Mouse (Mus musculus): ENCODE measurements around the gene Zfp704. TPM values are rescaled to one million over a fixed set of nuclear protein-coding genes. Genes with fewer than 3 reads are reported as not detected.

Gene Zfp704
- polyA plus RNA-seq, 1 experiment from 2014 or later = 8.9 TPM

GRCm38 (mm10) chr3:9614676-9615075, 4.8 kb upstream of the Zfp704 start:
- H3K27me3 ChIP-seq (replicated peaks; ENCODE audit: control insufficient read depth, insufficient read depth, low read length) = 0 out of 2 replicates have a peak, but pooled peaks cover 3% of the 10 kb centered on the region
- no peak overlapping the region for H3K27ac ChIP-seq (ENCODE audit: low read depth, low read length)
- H3K4me3 ChIP-seq (ENCODE audit: low read depth, low read length) = no peak overlapping the region
- H3K9me3 ChIP-seq (replicated peaks; ENCODE audit: control insufficient read depth, low read length) = no peaks in the 10 kb centered on the region
- H3K9ac ChIP-seq (ENCODE audit: low read length) = no peak overlapping the region
- DNase-seq (ENCODE audit: low spot score) = no peak
- H3K4me1 ChIP-seq (ENCODE audit: control insufficient read depth, insufficient read depth, low read length) = no peaks in the 10 kb centered on the region
- H3K4me2 ChIP-seq (ENCODE audit: low read length) = no peak overlapping the region
- no peaks in the 10 kb centered on the region for H3K36me3 ChIP-seq (ENCODE audit: control insufficient read depth, insufficient read depth, low read length)
- WGBS = 84% methylated on average over 12 of the region's 12 CpGs
- no peak for ATAC-seq

DNA sequence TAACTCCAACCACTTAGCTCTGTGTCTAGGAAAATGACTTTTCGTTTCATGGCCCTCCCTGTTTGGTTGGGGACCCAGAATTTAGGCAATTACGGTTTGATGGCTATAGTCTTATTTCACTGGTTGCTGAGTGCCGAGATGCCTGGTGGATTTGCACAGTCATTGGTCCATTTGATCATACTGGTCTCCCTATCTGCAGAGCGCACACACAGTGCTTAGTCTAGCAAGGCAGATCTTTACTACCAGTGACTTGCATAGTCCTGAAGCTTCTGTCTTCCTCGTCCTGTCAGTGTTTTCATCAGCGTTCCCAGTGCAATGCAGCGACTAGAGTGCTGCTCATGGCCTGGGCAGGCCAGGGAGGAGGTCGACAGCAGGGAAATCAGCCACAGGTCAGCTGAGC, 4.1 kb upstream of the Zfp704 start:
- Histone ChIP-seq H3K36me3 (ENCODE audit: control insufficient read depth, insufficient read depth, low read length) (no peaks in the 10 kb centered on the region), H3K9ac (ENCODE audit: low read length) (no peak overlapping the region), H3K4me1 (ENCODE audit: control insufficient read depth, insufficient read depth, low read length) (no peaks in the 10 kb centered on the region), H3K27ac (ENCODE audit: low read depth, low read length) (no peak overlapping the region), H3K4me2 (ENCODE audit: low read length) (no peak overlapping the region), H3K4me3 (ENCODE audit: low read depth, low read length) (no peak overlapping the region), H3K9me3 (replicated peaks; ENCODE audit: control insufficient read depth, low read length) (no peaks in the 10 kb centered on the region), H3K27me3 (replicated peaks; ENCODE audit: control insufficient read depth, insufficient read depth, low read length) (0 out of 2 replicates have a peak, but pooled peaks cover 3% of the 10 kb centered on the region)
- DNase-seq (ENCODE audit: low spot score) (no peak), ATAC-seq (no peak)
- WGBS = 78% methylated on average over 8 of the region's 8 CpGs

GRCm38 (mm10) chr3:9611226-9611625, 1.3 kb upstream of the Zfp704 start:
- Histone ChIP-seq H3K27me3 (replicated peaks; ENCODE audit: control insufficient read depth, insufficient read depth, low read length) (0 out of 2 replicates have a peak, but pooled peaks cover 3% of the 10 kb centered on the region), H3K4me1 (ENCODE audit: control insufficient read depth, insufficient read depth, low read length) (peaks cover 7% of the 10 kb centered on the region; the same call in 1 of the 2 replicates), H3K9me3 (replicated peaks; ENCODE audit: control insufficient read depth, low read length) (no peaks in the 10 kb centered on the region), H3K9ac (ENCODE audit: low read length) (no peak overlapping the region), H3K4me2 (ENCODE audit: low read length) (no peak overlapping the region), H3K27ac (ENCODE audit: low read depth, low read length) (no peak overlapping the region), H3K4me3 (ENCODE audit: low read depth, low read length) (no peak overlapping the region), H3K36me3 (ENCODE audit: control insufficient read depth, insufficient read depth, low read length) (no peaks in the 10 kb centered on the region)
- 72% methylated on average over 4 of the region's 4 CpGs for WGBS
- ATAC-seq = no peak
- DNase-seq (ENCODE audit: low spot score) = no peak

DNA sequence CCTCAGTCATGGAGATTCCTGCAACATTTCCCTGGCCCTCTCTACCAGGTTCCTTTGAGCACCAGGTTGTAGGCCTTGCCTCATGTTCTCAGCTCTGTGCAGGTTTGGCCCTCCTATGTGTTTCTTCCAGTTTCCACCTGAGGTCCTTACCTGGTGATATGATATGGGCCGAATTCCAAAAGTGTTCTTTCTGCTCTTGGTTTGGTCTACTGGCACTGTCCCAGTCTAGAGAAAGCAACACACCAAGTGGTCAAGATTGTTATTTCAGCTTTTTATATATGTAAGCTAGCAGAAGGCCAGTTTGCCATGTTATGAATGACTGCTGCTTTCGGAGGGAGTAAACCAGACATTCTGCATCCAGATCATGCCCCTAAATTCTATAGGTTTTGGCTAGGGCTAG, 541 bp upstream of the Zfp704 start:
- no peak for DNase-seq (ENCODE audit: low spot score)
- Histone ChIP-seq H3K4me3 (ENCODE audit: low read depth, low read length) (peak overlapping the region; percentile 86; the same call in 1 of the 2 replicates), H3K27me3 (replicated peaks; ENCODE audit: control insufficient read depth, insufficient read depth, low read length) (0 out of 2 replicates have a peak, but pooled peaks cover 3% of the 10 kb centered on the region), H3K9ac (ENCODE audit: low read length) (no peak overlapping the region), H3K4me1 (ENCODE audit: control insufficient read depth, insufficient read depth, low read length) (peaks cover 7% of the 10 kb centered on the region; the same call in 1 of the 2 replicates), H3K9me3 (replicated peaks; ENCODE audit: control insufficient read depth, low read length) (no peaks in the 10 kb centered on the region), H3K27ac (ENCODE audit: low read depth, low read length) (peak overlapping the region; percentile 98; the same call in 1 of the 2 replicates), H3K4me2 (ENCODE audit: low read length) (peak overlapping the region; percentile 88), H3K36me3 (ENCODE audit: control insufficient read depth, insufficient read depth, low read length) (no peaks in the 10 kb centered on the region)
- WGBS = 83% methylated on average over 2 of the region's 2 CpGs
- ATAC-seq = peak; percentile 21

GRCm38 (mm10) chr3:9608906-9609580, 842 bp downstream of the Zfp704 start:
- H3K36me3 ChIP-seq (ENCODE audit: control insufficient read depth, insufficient read depth, low read length) = no peaks in the 10 kb centered on the region

GRCm38 (mm10) chr3:9608441-9608905, 1.4 kb downstream of the Zfp704 start:
- Histone ChIP-seq H3K36me3 (ENCODE audit: control insufficient read depth, insufficient read depth, low read length) (no peaks in the 10 kb centered on the region), H3K27ac (ENCODE audit: low read depth, low read length) (peak overlapping the region; percentile 98; the same call in 1 of the 2 replicates), H3K27me3 (replicated peaks; ENCODE audit: control insufficient read depth, insufficient read depth, low read length) (0 out of 2 replicates have a peak, but pooled peaks cover 3% of the 10 kb centered on the region), H3K4me3 (ENCODE audit: low read depth, low read length) (peak overlapping the region; percentile 86), H3K4me2 (ENCODE audit: low read length) (peak overlapping the region; percentile 88), H3K9ac (ENCODE audit: low read length) (peak overlapping the region; percentile 91), H3K9me3 (replicated peaks; ENCODE audit: control insufficient read depth, low read length) (no peaks in the 10 kb centered on the region), H3K4me1 (ENCODE audit: control insufficient read depth, insufficient read depth, low read length) (peaks cover 7% of the 10 kb centered on the region)
- ATAC-seq (peak; percentile 16; the same call in 1 of the 2 replicates), DNase-seq (ENCODE audit: low spot score) (no peak)
- 1% methylated on average over 16 of the region's 16 CpGs for WGBS

More at GRCm38 (mm10) chr3:9608906-9609580, 842 bp downstream of the Zfp704 start:
- H3K27ac ChIP-seq (ENCODE audit: low read depth, low read length) = peak overlapping the region; percentile 98
- DNase-seq (ENCODE audit: low spot score) = peak; percentile 53
- 0 out of 2 replicates have a peak, but pooled peaks cover 3% of the 10 kb centered on the region for H3K27me3 ChIP-seq (replicated peaks; ENCODE audit: control insufficient read depth, insufficient read depth, low read length)
- no peaks in the 10 kb centered on the region for H3K9me3 ChIP-seq (replicated peaks; ENCODE audit: control insufficient read depth, low read length)
- H3K4me3 ChIP-seq (ENCODE audit: low read depth, low read length) = peak overlapping the region; percentile 86
- H3K4me2 ChIP-seq (ENCODE audit: low read length) = peak overlapping the region; percentile 88
- H3K4me1 ChIP-seq (ENCODE audit: control insufficient read depth, insufficient read depth, low read length) = peaks cover 7% of the 10 kb centered on the region
- peak; percentile 35 for ATAC-seq
- peak overlapping the region; percentile 91 for H3K9ac ChIP-seq (ENCODE audit: low read length)
- under 1% methylated on average over 82 of the region's 94 CpGs for WGBS

GRCm38 (mm10) chr3:9607686-9608085, 2.2 kb downstream of the Zfp704 start:
- no peaks in the 10 kb centered on the region for H3K36me3 ChIP-seq (ENCODE audit: control insufficient read depth, insufficient read depth, low read length)
- no peaks in the 10 kb centered on the region for H3K9me3 ChIP-seq (replicated peaks; ENCODE audit: control insufficient read depth, low read length)
- 0 out of 2 replicates have a peak, but pooled peaks cover 3% of the 10 kb centered on the region for H3K27me3 ChIP-seq (replicated peaks; ENCODE audit: control insufficient read depth, insufficient read depth, low read length)
- no peak overlapping the region for H3K27ac ChIP-seq (ENCODE audit: low read depth, low read length)
- ATAC-seq (no peak), DNase-seq (ENCODE audit: low spot score) (peak; percentile 39)
- peak overlapping the region; percentile 88 for H3K4me2 ChIP-seq (ENCODE audit: low read length)
- peak overlapping the region; percentile 86 for H3K4me3 ChIP-seq (ENCODE audit: low read depth, low read length)
- H3K9ac ChIP-seq (ENCODE audit: low read length) = peak overlapping the region; percentile 45; the same call in 1 of the 2 replicates
- H3K4me1 ChIP-seq (ENCODE audit: control insufficient read depth, insufficient read depth, low read length) = peaks cover 7% of the 10 kb centered on the region
- 20% methylated on average over 5 of the region's 5 CpGs for WGBS

- no peaks in the 10 kb centered on the region for H3K27me3 ChIP-seq (replicated peaks; ENCODE audit: control insufficient read depth, insufficient read depth, low read length)
- H3K9me3 ChIP-seq (replicated peaks; ENCODE audit: control insufficient read depth, low read length) = no peaks in the 10 kb centered on the region
- H3K27ac ChIP-seq (ENCODE audit: low read depth, low read length) = no peak overlapping the region
- no peak overlapping the region for H3K4me3 ChIP-seq (ENCODE audit: low read depth, low read length)
- H3K4me2 ChIP-seq (ENCODE audit: low read length) = no peak overlapping the region
- DNase-seq (ENCODE audit: low spot score) (no peak), ATAC-seq (no peak)
- H3K9ac ChIP-seq (ENCODE audit: low read length) = no peak overlapping the region
- no peaks in the 10 kb centered on the region for H3K36me3 ChIP-seq (ENCODE audit: control insufficient read depth, insufficient read depth, low read length)
- H3K4me1 ChIP-seq (ENCODE audit: control insufficient read depth, insufficient read depth, low read length) = peaks cover 7% of the 10 kb centered on the region
- 38% methylated on average over 11 of the region's 11 CpGs for WGBS
Measured at GRCm38 (mm10) chr3:9605784-9606706, 3.8 kb downstream of the Zfp704 start.

Measured in forebrain, embryonic 14.5 days (tissue).